Mouse (Mus musculus) stomach, postnatal 0 days (tissue): ENCODE results near the gene Plaur.
"Not testable (repeated sequence)": the region's sequence is repeated elsewhere in the genome, so short reads cannot be mapped to it uniquely, and the experiment has no call there.

Experiments
- CTCF ChIP-seq: IDR thresholded peaks from 2 replicates; pipeline ENCODE4 v1.5.1; 2016; ENCODE audit warnings: antibody characterized with exemption, low read depth, mild to moderate bottlenecking, moderate library complexity
- EP300 ChIP-seq: optimal IDR thresholded peaks from 2 replicates; pipeline ENCODE3; 2016; ENCODE audit warnings: antibody characterized with exemption

DNA sequence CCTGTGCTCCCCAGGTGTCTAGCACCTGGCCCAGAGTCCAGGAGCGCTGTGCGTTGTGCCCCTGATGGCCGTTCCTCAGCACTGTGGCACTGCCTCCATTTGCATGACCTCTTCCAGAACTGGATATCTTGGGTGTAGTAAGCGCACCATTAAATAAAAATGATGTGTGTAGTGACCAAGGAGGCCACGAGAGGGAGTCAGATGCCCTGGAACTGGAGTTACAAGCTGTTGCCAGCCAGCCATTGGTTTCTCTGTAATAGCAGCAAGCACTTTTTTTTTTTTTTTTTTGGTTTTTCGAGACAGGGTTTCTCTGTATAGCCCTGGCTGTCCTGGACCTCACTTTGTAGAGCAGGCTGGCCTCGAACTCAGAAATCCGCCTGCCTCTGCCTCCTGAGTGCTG is 54.0 kb downstream of the Plaur start:
- TF ChIP-seq CTCF, result peak; percentile 48
- TF ChIP-seq EP300, result not testable (repeated sequence)
